Mouse (Mus musculus) megakaryocyte progenitor cell, adult 5-6 weeks (primary cell): ENCODE measurements around the gene Tmprss6. TPM values are rescaled to one million over a fixed set of nuclear protein-coding genes. Genes with fewer than 3 reads are reported as not detected.
A peak's percentile ranks its signal among the peaks of the same experiment; 100 is the strongest.

Experiments
- ATAC-seq: replicated peaks from 2 replicates; pipeline ENCODE4 v1.8.0; 2016; ENCODE audit warnings: mild to moderate bottlenecking, moderate TSS enrichment, inconsistent platforms; ENCODE audit not compliant: poor library complexity
- total RNA-seq, 2 experiments: library from RNA; stranded (forward) in 1 of 2; stranded (reverse) in 1 of 2; fragments of 157-497, 149-512 nt in 1 of 2; fragments of 200-1000 nt in 1 of 2; gene quantifications; 2 replicates each; pipeline versions ENCODE4 v1.2.3 to v1.2.4; 2015 to 2017

The Tmprss6 gene
- total RNA-seq, 2 experiments from 2014 or later: not detected

GRCm38 (mm10) chr15:78449131-78449530 lies 19.3 kb downstream of the Tmprss6 start:
- no peak for ATAC-seq

- ATAC-seq: peak; percentile 68
These were observed 20.5 kb downstream of the Tmprss6 start for GRCm38 (mm10) chr15:78447746-78448535.

- ATAC-seq: no peak
These were observed 21.3 kb downstream of the Tmprss6 start for GRCm38 (mm10) chr15:78447121-78447520.

GRCm38 (mm10) chr15:78443857-78444256 lies 24.6 kb downstream of the Tmprss6 start:
- ATAC-seq: no peak

GRCm38 (mm10) chr15:78442231-78442630 lies 26.2 kb downstream of the Tmprss6 start:
- no peak for ATAC-seq

GRCm38 (mm10) chr15:78438973-78439372 lies 29.5 kb downstream of the Tmprss6 start:
- ATAC-seq: no peak

- ATAC-seq: no peak
These were observed 29.9 kb downstream of the Tmprss6 start for GRCm38 (mm10) chr15:78438505-78438904.

- 0 out of 2 replicates have a peak, but pooled peaks have one; percentile 5 for ATAC-seq
These were observed 30.4 kb downstream of the Tmprss6 start for GRCm38 (mm10) chr15:78438018-78438394.

- ATAC-seq: peak; percentile 32
These were observed 31.0 kb downstream of the Tmprss6 start for GRCm38 (mm10) chr15:78437237-78438017.

GRCm38 (mm10) chr15:78436380-78437192 lies 31.8 kb downstream of the Tmprss6 start:
- ATAC-seq: no peak

GRCm38 (mm10) chr15:78435681-78436080 lies 32.8 kb downstream of the Tmprss6 start:
- ATAC-seq: no peak

- peak; percentile 37; the same call in 1 of the 2 replicates for ATAC-seq
These were observed 33.4 kb downstream of the Tmprss6 start for GRCm38 (mm10) chr15:78434896-78435520.

- no peak for ATAC-seq
These were observed 36.8 kb downstream of the Tmprss6 start for GRCm38 (mm10) chr15:78431541-78432121.

GRCm38 (mm10) chr15:78430874-78431273 lies 37.6 kb downstream of the Tmprss6 start:
- no peak for ATAC-seq

GRCm38 (mm10) chr15:78429871-78430622 lies 38.4 kb downstream of the Tmprss6 start:
- no peak for ATAC-seq

- ATAC-seq: no peak; the same call in 1 of the 2 replicates
These were observed 39.3 kb downstream of the Tmprss6 start for GRCm38 (mm10) chr15:78429139-78429459.

- peak; percentile 50 for ATAC-seq
These were observed 39.9 kb downstream of the Tmprss6 start, which contains the start of gene Kctd17 for GRCm38 (mm10) chr15:78428391-78429138. TSS of gene Kctd17 (plus strand) at chr15:78428564.

GRCm38 (mm10) chr15:78425230-78425629 lies 43.2 kb downstream of the Tmprss6 start:
- ATAC-seq: no peak

- no peak for ATAC-seq
These were observed 43.9 kb downstream of the Tmprss6 start for GRCm38 (mm10) chr15:78424507-78424906.
